Mouse (Mus musculus) hindbrain, embryonic 14.5 days (tissue): ENCODE results near the gene Cmtm5. TPM values are rescaled to one million over a fixed set of nuclear protein-coding genes. Genes with fewer than 3 reads are reported as not detected.

Source experiments
- ATAC-seq: fragments of 200-750 bp; cut with Nextera tagmentation; 2 replicates; pipeline ENCODE4 v1.8.0; 2017; ENCODE audit warnings: moderate number of reproducible peaks, mild to moderate bottlenecking, moderate TSS enrichment, moderate library complexity; ENCODE audit not compliant: low FRiP score
- DNase-seq: peaks from one replicate; pipeline ENCODE4 v3.0.0-alpha.2; 2015; ENCODE audit warnings: low spot score
- H3K27ac ChIP-seq: fragments of 300-500 bp; sonication (generic); 2 replicates; pipeline ENCODE4 v1.5.1; 2014; ENCODE audit warnings: mild to moderate bottlenecking, moderate library complexity
- H3K27me3 ChIP-seq: fragments of 300-500 bp; sonication (generic); 2 replicates; pipeline ENCODE4 v1.6.1; 2014; ENCODE audit warnings: mild to moderate bottlenecking, low read length, mixed read lengths; ENCODE audit not compliant: control insufficient read depth, insufficient read depth
- H3K36me3 ChIP-seq: fragments of 300-500 bp; sonication (generic); replicated peaks from 2 replicates; pipeline ENCODE4 v1.6.1; 2014; ENCODE audit not compliant: control insufficient read depth, insufficient read depth
- H3K4me1 ChIP-seq: fragments of 300-500 bp; sonication (generic); replicated peaks from 2 replicates; pipeline ENCODE4 v1.6.1; 2014; ENCODE audit warnings: antibody characterized with exemption, low read length, mixed read lengths; ENCODE audit not compliant: control insufficient read depth, insufficient read depth
- H3K4me2 ChIP-seq: fragments of 300-500 bp; sonication (generic); replicated peaks from 2 replicates; pipeline ENCODE4 v1.6.1; 2014; ENCODE audit warnings: mild to moderate bottlenecking, moderate library complexity
- H3K4me3 ChIP-seq: fragments of 300-500 bp; sonication (generic); replicated peaks from 2 replicates; pipeline ENCODE4 v1.5.1; 2014; ENCODE audit warnings: mild to moderate bottlenecking, low read length
- H3K9ac ChIP-seq: fragments of 300-500 bp; sonication (generic); 2 replicates; pipeline ENCODE4 v1.6.1; 2014
- H3K9me3 ChIP-seq: fragments of 300-500 bp; sonication (generic); 2 replicates; pipeline ENCODE4 v1.6.1; 2016; ENCODE audit warnings: low read length; ENCODE audit not compliant: control insufficient read depth
- WGBS: fragments of 180-500 bp; shearing (Covaris S2); extraction: QIAGEN DNeasy Blood & Tissue Kit; methylation state at CpG from one replicate; pipeline ENCODE4 v1.1.7; 2014; 5-methylcytosine and 5-hydroxymethylcytosine counted together
- polyA plus RNA-seq: library from polyadenylated mRNA; unstranded; fragments of >200 nt; fragmentation: Nextera tagmentation; extraction: Ambion mirVana; gene quantifications from 2 replicates; pipeline ENCODE4 v1.2.1, GENCODE M21; 2014

Cmtm5 gene
- polyA plus RNA-seq: 11.3 and 11.4 TPM in 2 replicates

- H3K9ac ChIP-seq: peak within 1 kb of the TSS; percentile 32
- no peaks in the 10 kb centered on the region for H3K36me3 ChIP-seq
- ATAC-seq (peak; percentile 63; the same call in 1 of the 2 replicates), DNase-seq (no peak)
- peak within 1 kb of the TSS; percentile 50; the same call in 1 of the 2 replicates for H3K27ac ChIP-seq
- 29% methylated on average over 8 of the region's 8 CpGs for WGBS
- H3K9me3 ChIP-seq: no peaks in the 10 kb centered on the region
- H3K4me3 ChIP-seq: no peak within 1 kb of the TSS; the same call in 1 of the 2 replicates
- 0 out of 2 replicates have a peak within 1 kb of the TSS, but pooled peaks have one; percentile 9 for H3K4me2 ChIP-seq
- H3K27me3 ChIP-seq: no peaks in the 10 kb centered on the region
- H3K4me1 ChIP-seq: peaks cover 11% of the 10 kb centered on the region
Observed at GRCm38 (mm10) chr14:54935904-54936830, at the start of gene Cmtm5. Cmtm5 (plus strand) TSS chr14:54936261.

- Histone ChIP-seq H3K27ac (peak within 1 kb of the TSS; percentile 72), H3K4me3 (peak within 1 kb of the TSS; percentile 28), H3K27me3 (no peaks in the 10 kb centered on the region), H3K9me3 (no peaks in the 10 kb centered on the region), H3K36me3 (peaks cover 22% of the 10 kb centered on the region), H3K4me2 (peak within 1 kb of the TSS; percentile 45), H3K4me1 (peaks cover 17% of the 10 kb centered on the region), H3K9ac (peak within 1 kb of the TSS; percentile 6; the same call in 1 of the 2 replicates)
- whole genome bisulfite sequencing: 99% methylated on average over 3 of the region's 3 CpGs
- DNase-seq (no peak), ATAC-seq (no peak)
Observed at GRCm38 (mm10) chr14:54892200-54892599, 43.9 kb upstream of the Cmtm5 start, which contains the start of gene Pabpn1. Pabpn1 (plus strand) TSS chr14:54892500.

- Histone ChIP-seq H3K36me3 (peaks cover 36% of the 10 kb centered on the region), H3K9me3 (no peaks in the 10 kb centered on the region), H3K4me1 (peaks cover 17% of the 10 kb centered on the region), H3K4me3 (peak overlapping the region; percentile 93), H3K27me3 (no peaks in the 10 kb centered on the region), H3K4me2 (peak overlapping the region; percentile 45), H3K27ac (peak overlapping the region; percentile 98), H3K9ac (peak overlapping the region; percentile 99)
- DNase-seq: peak; percentile 98
- WGBS: under 1% methylated on average over 38 of the region's 38 CpGs
- ATAC-seq: peak; percentile 99
Observed at GRCm38 (mm10) chr14:54893651-54894181, 42.3 kb upstream of the Cmtm5 start.

- ATAC-seq (no peak; the same call in 1 of the 2 replicates), DNase-seq (peak; percentile 56)
- H3K4me1 ChIP-seq: peaks cover 17% of the 10 kb centered on the region
- H3K9ac ChIP-seq: peak overlapping the region; percentile 99
- under 1% methylated on average over 53 of the region's 54 CpGs for WGBS
- H3K36me3 ChIP-seq: peaks cover 44% of the 10 kb centered on the region
- H3K27ac ChIP-seq: peak overlapping the region; percentile 98
- no peaks in the 10 kb centered on the region for H3K9me3 ChIP-seq
- peak overlapping the region; percentile 93 for H3K4me3 ChIP-seq
- no peaks in the 10 kb centered on the region for H3K27me3 ChIP-seq
- peak overlapping the region; percentile 65 for H3K4me2 ChIP-seq
Observed at GRCm38 (mm10) chr14:54894296-54895151, 41.5 kb upstream of the Cmtm5 start.

GRCm38 (mm10) chr14:54897445-54897844 is 38.6 kb upstream of the Cmtm5 start:
- peaks cover 44% of the 10 kb centered on the region for H3K36me3 ChIP-seq
- H3K4me1 ChIP-seq: peaks cover 17% of the 10 kb centered on the region
- no peak overlapping the region for H3K9ac ChIP-seq
- DNase-seq: no peak
- 68% methylated on average over 2 of the region's 2 CpGs for WGBS
- no peak overlapping the region for H3K4me3 ChIP-seq
- H3K4me2 ChIP-seq: no peak overlapping the region
- no peak for ATAC-seq
- no peaks in the 10 kb centered on the region for H3K27me3 ChIP-seq
- H3K27ac ChIP-seq: no peak overlapping the region
- no peaks in the 10 kb centered on the region for H3K9me3 ChIP-seq

GRCm38 (mm10) chr14:54900383-54900782 is 35.7 kb upstream of the Cmtm5 start:
- no peak overlapping the region for H3K9ac ChIP-seq
- no peak overlapping the region for H3K4me2 ChIP-seq
- H3K27ac ChIP-seq: no peak overlapping the region
- ATAC-seq (peak; percentile 64), DNase-seq (peak; percentile 93)
- WGBS: 1% methylated on average over 3 of the region's 3 CpGs
- H3K4me3 ChIP-seq: no peak overlapping the region
- H3K4me1 ChIP-seq: peaks cover 8% of the 10 kb centered on the region
- H3K9me3 ChIP-seq: no peaks in the 10 kb centered on the region
- no peaks in the 10 kb centered on the region for H3K27me3 ChIP-seq
- H3K36me3 ChIP-seq: peaks cover 50% of the 10 kb centered on the region

- WGBS: 92% methylated on average over 4 of the region's 4 CpGs
- no peaks in the 10 kb centered on the region for H3K27me3 ChIP-seq
- DNase-seq (no peak), ATAC-seq (no peak)
- no peak overlapping the region for H3K4me3 ChIP-seq
- H3K9ac ChIP-seq: no peak overlapping the region
- H3K9me3 ChIP-seq: no peaks in the 10 kb centered on the region
- no peak overlapping the region for H3K27ac ChIP-seq
- 0 out of 2 replicates have a peak, but pooled peaks cover 2% of the 10 kb centered on the region for H3K4me1 ChIP-seq
- H3K36me3 ChIP-seq: peaks cover 50% of the 10 kb centered on the region
- no peak overlapping the region for H3K4me2 ChIP-seq
Observed at GRCm38 (mm10) chr14:54903641-54904040, 32.4 kb upstream of the Cmtm5 start.

- peaks cover 61% of the 10 kb centered on the region for H3K36me3 ChIP-seq
- H3K4me3 ChIP-seq: no peak overlapping the region
- DNase-seq (no peak), ATAC-seq (no peak)
- H3K27ac ChIP-seq: no peak overlapping the region
- H3K9me3 ChIP-seq: no peaks in the 10 kb centered on the region
- H3K27me3 ChIP-seq: no peaks in the 10 kb centered on the region
- H3K9ac ChIP-seq: no peak overlapping the region
- H3K4me2 ChIP-seq: no peak overlapping the region
- WGBS: 81% methylated on average over 7 of the region's 7 CpGs
- H3K4me1 ChIP-seq: peaks cover 10% of the 10 kb centered on the region
Observed at GRCm38 (mm10) chr14:54908682-54909081, 27.4 kb upstream of the Cmtm5 start.
